Mouse (Mus musculus): ENCODE results near the gene Arsg.

- TF ChIP-seq CTCF (IDR thresholded peaks at IDR 0.05; ENCODE audit: low read depth) (no peak), EP300 (IDR thresholded peaks at IDR 0.05; ENCODE audit: low read depth) (no peak)
Measured at GRCm38 (mm10) chr11:109578536-109578935, 105.4 kb downstream of the Arsg start.
